Mouse (Mus musculus) liver, embryonic 13.5 days (tissue): Measurements from ENCODE around the gene Map6. TPM values are rescaled to one million over a fixed set of nuclear protein-coding genes. Genes with fewer than 3 reads are reported as not detected.

ENCODE experiments used
- ATAC-seq: fragments of 200-750 bp; cut with Nextera tagmentation; 2 replicates; pipeline ENCODE4 v1.8.0; 2017; ENCODE audit warnings: low read depth, mild to moderate bottlenecking, moderate number of reproducible peaks, moderate library complexity
- DNase-seq: peaks from one replicate; pipeline ENCODE4 v3.0.0; 2022
- H3K27ac ChIP-seq: fragments of 300-500 bp; sonication (generic); 2 replicates; pipeline ENCODE4 v1.5.1; 2015; ENCODE audit warnings: moderate library complexity, mild to moderate bottlenecking, inconsistent platforms
- H3K27me3 ChIP-seq: fragments of 300-500 bp; sonication (generic); 2 replicates; pipeline ENCODE4 v1.6.1; 2015; ENCODE audit warnings: mild to moderate bottlenecking, inconsistent platforms
- H3K36me3 ChIP-seq: fragments of 300-500 bp; sonication (generic); 2 replicates; pipeline ENCODE4 v1.6.1; 2015; ENCODE audit warnings: mild to moderate bottlenecking, inconsistent platforms
- H3K4me1 ChIP-seq: fragments of 300-500 bp; sonication (generic); replicated peaks from 2 replicates; pipeline ENCODE4 v1.6.1; 2015; ENCODE audit warnings: inconsistent platforms
- H3K4me2 ChIP-seq: fragments of 300-500 bp; sonication (generic); 2 replicates; pipeline ENCODE4 v1.6.1; 2015; ENCODE audit warnings: inconsistent platforms, mild to moderate bottlenecking, moderate library complexity
- H3K4me3 ChIP-seq: fragments of 300-500 bp; sonication (generic); replicated peaks from 2 replicates; pipeline ENCODE4 v1.5.1; 2015; ENCODE audit warnings: mild to moderate bottlenecking, inconsistent platforms
- H3K9ac ChIP-seq: fragments of 300-500 bp; sonication (generic); 2 replicates; pipeline ENCODE4 v1.6.1; 2015; ENCODE audit warnings: mild to moderate bottlenecking, inconsistent platforms
- H3K9me3 ChIP-seq: fragments of 300-500 bp; sonication (generic); replicated peaks from 2 replicates; pipeline ENCODE4 v1.6.1; 2016; ENCODE audit warnings: inconsistent platforms
- WGBS: fragments of 180-500 bp; shearing (Covaris S2); methylation state at CpG from one replicate; pipeline ENCODE4 v1.1.7; 2015; ENCODE audit not compliant: insufficient replicate concordance; 5-methylcytosine and 5-hydroxymethylcytosine counted together
- polyA plus RNA-seq: library from polyadenylated mRNA; unstranded; fragments of >200 nt; fragmentation: Nextera tagmentation; extraction: Ambion mirVana; gene quantifications from 2 replicates; pipeline ENCODE4 v1.2.1, GENCODE M21; 2015

Gene Map6
- polyA plus RNA-seq, 1 experiment from 2014 or later: 0.10 TPM

DNA sequence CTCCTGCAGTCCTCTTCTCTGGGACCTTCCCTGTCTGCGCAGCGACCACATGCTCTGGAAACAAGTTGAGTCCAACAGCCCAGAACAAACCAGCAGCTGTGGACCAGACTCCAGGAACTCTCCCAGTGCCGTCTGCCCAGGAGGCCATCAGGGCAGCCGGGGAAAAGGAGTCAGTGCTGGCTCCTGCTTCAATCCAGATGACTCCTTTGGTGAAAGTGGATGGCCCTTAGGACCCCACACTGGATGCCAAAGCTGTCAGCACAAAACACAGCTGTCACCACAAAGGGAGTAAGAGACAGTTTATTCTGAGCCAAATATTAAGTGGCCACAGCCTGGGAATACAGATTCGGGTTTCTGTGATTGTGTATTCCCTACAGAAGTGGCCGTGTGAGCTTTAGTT, 23.7 kb downstream of the Map6 start:
- 46% methylated on average over 6 of the region's 6 CpGs for WGBS
- no peak for ATAC-seq
- no peak for DNase-seq
- no peaks in the 10 kb centered on the region for H3K4me1 ChIP-seq
- H3K36me3 ChIP-seq: no peaks in the 10 kb centered on the region
- H3K4me2 ChIP-seq: no peak overlapping the region
- no peak overlapping the region for H3K27ac ChIP-seq
- H3K9ac ChIP-seq: no peak overlapping the region
- no peak overlapping the region for H3K4me3 ChIP-seq
- no peaks in the 10 kb centered on the region for H3K9me3 ChIP-seq
- peaks cover 11% of the 10 kb centered on the region; the same call in 1 of the 2 replicates for H3K27me3 ChIP-seq

DNA sequence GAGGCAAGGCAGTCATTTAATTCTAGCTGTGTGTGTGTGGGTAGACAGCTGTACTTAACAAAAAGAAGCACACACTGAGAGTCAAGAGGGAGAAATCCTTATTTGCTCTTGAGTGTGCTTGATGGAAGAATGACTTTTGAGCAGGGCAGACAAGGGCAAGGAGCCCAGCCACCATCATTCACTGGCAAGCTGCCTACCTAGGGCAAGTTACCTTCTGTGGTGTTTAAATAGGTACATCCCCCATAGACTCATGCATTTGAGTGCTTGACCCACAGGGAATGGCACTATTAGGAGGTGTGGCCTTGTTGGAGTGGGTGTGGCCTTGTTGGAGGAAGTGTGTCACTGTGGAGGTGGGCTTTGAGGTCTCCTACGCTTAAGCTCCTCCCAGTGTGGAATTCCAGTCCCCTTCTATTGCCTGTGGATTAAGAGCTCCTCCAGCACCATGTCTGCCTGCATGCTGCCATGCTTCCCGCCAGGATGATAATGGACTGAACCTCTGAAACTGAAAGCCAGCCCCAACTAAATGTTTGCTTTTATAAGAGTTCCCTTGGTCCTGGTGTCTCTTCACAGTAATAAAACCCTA, 27.0 kb downstream of the Map6 start:
- no peak overlapping the region for H3K4me2 ChIP-seq
- no peak for DNase-seq
- no peak overlapping the region for H3K27ac ChIP-seq
- H3K9ac ChIP-seq: no peak overlapping the region
- no peaks in the 10 kb centered on the region for H3K36me3 ChIP-seq
- peaks cover 11% of the 10 kb centered on the region; the same call in 1 of the 2 replicates for H3K27me3 ChIP-seq
- no peak for ATAC-seq
- H3K4me3 ChIP-seq: no peak overlapping the region
- no peaks in the 10 kb centered on the region for H3K4me1 ChIP-seq
- WGBS: 61% methylated on average over 2 of the region's 2 CpGs
- no peaks in the 10 kb centered on the region for H3K9me3 ChIP-seq

- WGBS: 62% methylated on average over 8 of the region's 8 CpGs
- ATAC-seq: no peak
Measured at GRCm38 (mm10) chr7:99295104-99295503, 27.9 kb downstream of the Map6 start.

GRCm38 (mm10) chr7:99300650-99301175, 33.5 kb downstream of the Map6 start:
- H3K4me1 ChIP-seq: no peaks in the 10 kb centered on the region
- H3K4me2 ChIP-seq: no peak overlapping the region
- H3K36me3 ChIP-seq: no peaks in the 10 kb centered on the region
- ATAC-seq (no peak), DNase-seq (no peak)
- no peaks in the 10 kb centered on the region for H3K9me3 ChIP-seq
- H3K4me3 ChIP-seq: no peak overlapping the region
- H3K9ac ChIP-seq: no peak overlapping the region
- H3K27me3 ChIP-seq: no peaks in the 10 kb centered on the region
- H3K27ac ChIP-seq: no peak overlapping the region
- WGBS: 29% methylated on average over 3 of the region's 3 CpGs

More at GRCm38 (mm10) chr7:99295104-99295503, 27.9 kb downstream of the Map6 start:
- H3K4me1 ChIP-seq: no peaks in the 10 kb centered on the region
- no peak overlapping the region for H3K4me3 ChIP-seq
- no peaks in the 10 kb centered on the region for H3K9me3 ChIP-seq
- H3K36me3 ChIP-seq: no peaks in the 10 kb centered on the region
- H3K9ac ChIP-seq: no peak overlapping the region
- no peak overlapping the region for H3K27ac ChIP-seq
- no peak for DNase-seq
- no peak overlapping the region for H3K4me2 ChIP-seq
- peaks cover 10% of the 10 kb centered on the region; the same call in 1 of the 2 replicates for H3K27me3 ChIP-seq

- no peak for ATAC-seq
- Histone ChIP-seq H3K27ac (no peak overlapping the region), H3K4me3 (no peak overlapping the region), H3K36me3 (no peaks in the 10 kb centered on the region), H3K9me3 (no peaks in the 10 kb centered on the region), H3K4me1 (no peaks in the 10 kb centered on the region), H3K9ac (no peak overlapping the region), H3K27me3 (no peaks in the 10 kb centered on the region), H3K4me2 (no peak overlapping the region)
- DNase-seq: no peak
- WGBS: 41% methylated on average over 6 of the region's 6 CpGs
Measured at GRCm38 (mm10) chr7:99304029-99304428, 36.8 kb downstream of the Map6 start.

- H3K4me3 ChIP-seq: no peak overlapping the region
- DNase-seq: no peak
- H3K27me3 ChIP-seq: no peaks in the 10 kb centered on the region
- no peaks in the 10 kb centered on the region for H3K4me1 ChIP-seq
- no peak overlapping the region for H3K27ac ChIP-seq
- no peak for ATAC-seq
- 52% methylated on average over 5 of the region's 5 CpGs for WGBS
- H3K9me3 ChIP-seq: no peaks in the 10 kb centered on the region
- H3K9ac ChIP-seq: no peak overlapping the region
- no peak overlapping the region for H3K4me2 ChIP-seq
- H3K36me3 ChIP-seq: no peaks in the 10 kb centered on the region
Measured at GRCm38 (mm10) chr7:99304949-99305372, 37.7 kb downstream of the Map6 start.

GRCm38 (mm10) chr7:99305688-99306087, 38.4 kb downstream of the Map6 start:
- H3K9ac ChIP-seq: no peak overlapping the region
- H3K9me3 ChIP-seq: no peaks in the 10 kb centered on the region
- no peak overlapping the region for H3K4me2 ChIP-seq
- WGBS: 76% methylated on average over 4 of the region's 4 CpGs
- no peak overlapping the region for H3K27ac ChIP-seq
- H3K27me3 ChIP-seq: no peaks in the 10 kb centered on the region
- no peaks in the 10 kb centered on the region for H3K36me3 ChIP-seq
- no peak for ATAC-seq
- no peaks in the 10 kb centered on the region for H3K4me1 ChIP-seq
- DNase-seq: no peak
- H3K4me3 ChIP-seq: no peak overlapping the region

- H3K36me3 ChIP-seq: no peaks in the 10 kb centered on the region
- no peak for DNase-seq
- H3K9me3 ChIP-seq: no peaks in the 10 kb centered on the region
- H3K4me1 ChIP-seq: no peaks in the 10 kb centered on the region
- H3K27ac ChIP-seq: no peak overlapping the region
- H3K4me2 ChIP-seq: no peak overlapping the region
- H3K9ac ChIP-seq: no peak overlapping the region
- no peak overlapping the region for H3K4me3 ChIP-seq
- WGBS: 50% methylated on average over 3 of the region's 3 CpGs
- no peaks in the 10 kb centered on the region for H3K27me3 ChIP-seq
- ATAC-seq: no peak
Measured at GRCm38 (mm10) chr7:99306640-99307039, 39.4 kb downstream of the Map6 start.

- DNase-seq (no peak), ATAC-seq (no peak)
- no peak overlapping the region for H3K4me2 ChIP-seq
- no peaks in the 10 kb centered on the region for H3K27me3 ChIP-seq
- no peaks in the 10 kb centered on the region for H3K36me3 ChIP-seq
- H3K9ac ChIP-seq: no peak overlapping the region
- no peak overlapping the region for H3K4me3 ChIP-seq
- 33% methylated on average over 7 of the region's 7 CpGs for WGBS
- H3K9me3 ChIP-seq: no peaks in the 10 kb centered on the region
- no peak overlapping the region for H3K27ac ChIP-seq
- no peaks in the 10 kb centered on the region; the same call in 1 of the 2 replicates for H3K4me1 ChIP-seq
Measured at GRCm38 (mm10) chr7:99311433-99311832, 44.2 kb downstream of the Map6 start.

DNA sequence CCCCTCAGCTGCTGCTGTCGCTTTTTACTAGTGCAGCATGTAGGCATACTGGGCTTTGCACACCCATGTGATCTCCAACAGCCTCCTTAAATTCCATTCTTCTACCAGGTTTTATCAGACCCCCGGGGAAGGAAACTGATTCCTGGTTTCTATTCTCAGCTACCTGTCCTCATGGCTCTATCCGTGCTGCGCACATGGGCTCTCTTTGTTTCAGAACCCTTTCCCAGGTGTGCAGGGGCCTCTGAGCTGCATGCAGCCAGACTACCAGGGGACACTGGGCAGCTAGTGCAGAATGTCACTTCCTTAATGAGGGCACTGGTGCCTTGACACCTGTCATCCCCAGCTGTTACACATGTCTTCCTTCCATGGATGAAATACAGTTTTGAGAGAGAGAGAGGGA, 44.8 kb downstream of the Map6 start:
- ATAC-seq: no peak
- Histone ChIP-seq H3K9ac (no peak overlapping the region), H3K4me3 (no peak overlapping the region), H3K9me3 (no peaks in the 10 kb centered on the region), H3K27ac (no peak overlapping the region), H3K27me3 (0 out of 2 replicates have a peak, but pooled peaks cover 4% of the 10 kb centered on the region), H3K4me1 (no peaks in the 10 kb centered on the region; the same call in 1 of the 2 replicates), H3K36me3 (no peaks in the 10 kb centered on the region), H3K4me2 (no peak overlapping the region)
- WGBS: 52% methylated on average over 4 of the region's 4 CpGs
- no peak for DNase-seq

DNA sequence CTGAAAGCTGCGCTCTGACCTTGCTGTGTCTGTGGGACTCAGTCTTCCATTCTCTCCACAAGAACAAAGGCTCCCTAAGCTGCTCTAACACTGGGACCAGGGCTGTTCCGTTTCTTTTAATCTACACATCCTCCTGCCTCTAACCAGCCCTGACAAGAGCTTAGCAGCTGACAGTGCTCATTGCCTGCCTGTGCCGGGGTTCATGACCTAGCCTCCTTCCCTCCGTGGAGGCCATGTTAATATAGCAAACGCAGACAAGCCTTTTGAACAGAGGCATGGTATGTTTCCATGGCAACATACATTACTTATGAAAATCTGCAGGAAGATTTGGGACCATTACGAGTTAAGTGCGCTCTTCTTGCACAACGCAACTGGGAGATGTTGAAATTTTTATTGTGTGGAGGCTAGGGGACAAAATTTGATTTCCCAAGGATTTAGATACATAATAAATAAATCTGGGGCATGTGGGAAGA, 45.5 kb downstream of the Map6 start:
- no peak overlapping the region for H3K4me3 ChIP-seq
- no peaks in the 10 kb centered on the region for H3K36me3 ChIP-seq
- 61% methylated on average over 8 of the region's 8 CpGs for WGBS
- no peaks in the 10 kb centered on the region for H3K9me3 ChIP-seq
- no peaks in the 10 kb centered on the region; the same call in 1 of the 2 replicates for H3K4me1 ChIP-seq
- H3K9ac ChIP-seq: no peak overlapping the region
- H3K4me2 ChIP-seq: no peak overlapping the region
- H3K27me3 ChIP-seq: 0 out of 2 replicates have a peak, but pooled peaks cover 6% of the 10 kb centered on the region
- no peak overlapping the region for H3K27ac ChIP-seq
- DNase-seq: no peak
- ATAC-seq: no peak

- 62% methylated on average over 8 of the region's 8 CpGs for WGBS
- no peaks in the 10 kb centered on the region; the same call in 1 of the 2 replicates for H3K4me1 ChIP-seq
- no peak overlapping the region for H3K4me2 ChIP-seq
- H3K27me3 ChIP-seq: peaks cover 7% of the 10 kb centered on the region; the same call in 1 of the 2 replicates
- H3K27ac ChIP-seq: no peak overlapping the region
- no peak overlapping the region for H3K9ac ChIP-seq
- no peaks in the 10 kb centered on the region for H3K36me3 ChIP-seq
- H3K9me3 ChIP-seq: no peaks in the 10 kb centered on the region
- no peak overlapping the region for H3K4me3 ChIP-seq
- DNase-seq: no peak
- ATAC-seq: no peak
Measured at GRCm38 (mm10) chr7:99313253-99313652, 46.0 kb downstream of the Map6 start.
